Mouse (Mus musculus) heart, adult 2 months (tissue): ENCODE measurements around the gene Crim1. TPM values are rescaled to one million over a fixed set of nuclear protein-coding genes. Genes with fewer than 3 reads are reported as not detected.

Source experiments
- DNase-seq, 2 experiments: peaks; one replicate each; pipeline ENCODE4 v3.0.0; 2021
- H3K27ac ChIP-seq: fragments of 200-600 bp; 2 replicates; pipeline ENCODE4 v1.8.1; 2022
- H3K27me3 ChIP-seq: fragments of 200-500 bp; 2 replicates; pipeline ENCODE4 v1.6.1; 2012; ENCODE audit warnings: mild to moderate bottlenecking, low read length, inconsistent platforms, mixed read lengths; ENCODE audit not compliant: control insufficient read depth, insufficient read depth
- H3K36me3 ChIP-seq: fragments of 200-500 bp; 2 replicates; pipeline ENCODE4 v1.6.1; 2012; ENCODE audit warnings: low read length, inconsistent platforms; ENCODE audit not compliant: control insufficient read depth, insufficient read depth
- H3K4me1 ChIP-seq: fragments of 200-500 bp; 2 replicates; pipeline ENCODE4 v1.6.1; 2011; ENCODE audit warnings: low read length; ENCODE audit not compliant: control insufficient read depth, insufficient read depth
- H3K4me3 ChIP-seq: fragments of 200-600 bp; 2 replicates; pipeline ENCODE4 v1.8.1; 2022
- H3K79me2 ChIP-seq: fragments of 200-500 bp; replicated peaks from 2 replicates; pipeline ENCODE4 v1.6.1; 2012; ENCODE audit warnings: mild to moderate bottlenecking, inconsistent platforms, low read length, moderate library complexity, mixed read lengths; ENCODE audit not compliant: control insufficient read depth, insufficient read depth
- H3K9ac ChIP-seq: fragments of 200-500 bp; 2 replicates; pipeline ENCODE4 v1.6.1; 2012; ENCODE audit warnings: low read depth, mild to moderate bottlenecking, control low read depth, inconsistent platforms, low read length, mixed read lengths
- CTCF ChIP-seq: fragments of 200-600 bp; IDR thresholded peaks from 2 replicates; pipeline ENCODE4 v1.8.1; 2022; ENCODE audit warnings: antibody characterized with exemption, mild to moderate bottlenecking, moderate library complexity
- EP300 ChIP-seq: fragments of 200-500 bp; IDR thresholded peaks from 2 replicates; pipeline ENCODE4 v1.6.1; 2011; ENCODE audit warnings: low read depth, low read length, control low read depth; ENCODE audit not compliant: insufficient read depth
- POLR2A ChIP-seq: fragments of 200-500 bp; IDR thresholded peaks from 2 replicates; pipeline ENCODE4 v1.6.1; 2011; ENCODE audit warnings: mild to moderate bottlenecking, low read depth, low read length, control low read depth; ENCODE audit not compliant: insufficient read depth
- WGBS: fragments of 180-500 bp; shearing (Covaris S2); methylation state at CpG from one replicate; pipeline ENCODE4 v1.1.7; 2018; 5-methylcytosine and 5-hydroxymethylcytosine counted together
- intact Hi-C: fragments of 180-260 bp; cut with DNase I; formaldehyde crosslinking; loops from one replicate; pipeline ENCODE4 v1.15.1; 2025
- polyA plus RNA-seq: library from polyadenylated mRNA; depleted of rRNA; stranded (reverse); fragments of >200 nt; gene quantifications from 2 replicates; pipeline ENCODE4 v1.2.3, GENCODE M21; 2012
- total RNA-seq, 2 experiments: library from RNA; stranded (reverse); gene quantifications; 2 replicates each; pipeline ENCODE4 v1.2.3; 2021

Gene Crim1
- total and polyA plus RNA-seq, 3 experiments, result 28.2 to 55.4 (median 50.6) TPM

- H3K79me2 ChIP-seq, result no peaks in the 10 kb centered on the region
- intact Hi-C loops, result no loop called here
- 91% methylated on average over 11 of the region's 11 CpGs for WGBS
- no peak overlapping the region for H3K9ac ChIP-seq
- H3K27me3 ChIP-seq, result no peaks in the 10 kb centered on the region
- H3K4me3 ChIP-seq, result no peak overlapping the region
- DNase-seq, result no peak
- no peaks in the 10 kb centered on the region for H3K36me3 ChIP-seq
- peaks cover under 1% of the 10 kb centered on the region for H3K4me1 ChIP-seq
- no peak overlapping the region for H3K27ac ChIP-seq
- TF ChIP-seq CTCF, result no peak
- no peak for TF ChIP-seq POLR2A
These were observed 179.7 kb downstream of the Crim1 start for GRCm38 (mm10) chr17:78379730-78380245.

GRCm38 (mm10) chr17:78382321-78382720, 182.3 kb downstream of the Crim1 start:
- no peak for TF ChIP-seq POLR2A
- TF ChIP-seq EP300, result no peak
- TF ChIP-seq CTCF, result no peak
- peak in 1 of 2 experiments; percentile 4 for DNase-seq
- WGBS, result 91% methylated on average over 3 of the region's 3 CpGs
- H3K27ac ChIP-seq, result no peak overlapping the region
- intact Hi-C loops, result no loop called here
- no peaks in the 10 kb centered on the region for H3K36me3 ChIP-seq
- H3K9ac ChIP-seq, result no peak overlapping the region
- H3K79me2 ChIP-seq, result no peaks in the 10 kb centered on the region
- no peaks in the 10 kb centered on the region for H3K27me3 ChIP-seq
- H3K4me3 ChIP-seq, result no peak overlapping the region
- H3K4me1 ChIP-seq, result no peaks in the 10 kb centered on the region

- peaks cover 8% of the 10 kb centered on the region for H3K36me3 ChIP-seq
- TF ChIP-seq CTCF (no peak), EP300 (no peak), POLR2A (no peak)
- H3K79me2 ChIP-seq, result 0 out of 2 replicates have a peak, but pooled peaks cover 3% of the 10 kb centered on the region
- 54% methylated on average over 9 of the region's 9 CpGs for WGBS
- no peaks in the 10 kb centered on the region for H3K27me3 ChIP-seq
- no peak overlapping the region for H3K27ac ChIP-seq
- no peaks in the 10 kb centered on the region for H3K4me1 ChIP-seq
- no peak for DNase-seq
- H3K9ac ChIP-seq, result no peak overlapping the region
- no peak overlapping the region for H3K4me3 ChIP-seq
- intact Hi-C loops, result loop anchor here (5.0 kb wide), 1 partner anchor 45 kb away; no protein-coding TSS in a partner anchor
These were observed 187.6 kb downstream of the Crim1 start for GRCm38 (mm10) chr17:78387665-78388064.

- Histone ChIP-seq H3K4me1 (no peaks in the 10 kb centered on the region), H3K4me3 (no peak overlapping the region), H3K79me2 (0 out of 2 replicates have a peak, but pooled peaks cover 3% of the 10 kb centered on the region), H3K36me3 (peaks cover 13% of the 10 kb centered on the region), H3K27ac (no peak overlapping the region), H3K9ac (no peak overlapping the region), H3K27me3 (no peaks in the 10 kb centered on the region)
- TF ChIP-seq POLR2A (no peak), CTCF (no peak), EP300 (no peak)
- no peak for DNase-seq
- intact Hi-C loops, result loop anchor here (5.0 kb wide), 1 partner anchor 44 kb away; no protein-coding TSS in a partner anchor
- 83% methylated on average over 9 of the region's 9 CpGs for WGBS
These were observed 188.2 kb downstream of the Crim1 start for GRCm38 (mm10) chr17:78388101-78388847.

- Histone ChIP-seq H3K9ac (no peak overlapping the region), H3K27me3 (no peaks in the 10 kb centered on the region), H3K36me3 (peaks cover 15% of the 10 kb centered on the region), H3K4me3 (no peak overlapping the region), H3K4me1 (no peaks in the 10 kb centered on the region; the same call in 1 of the 2 replicates), H3K27ac (no peak overlapping the region), H3K79me2 (0 out of 2 replicates have a peak, but pooled peaks cover 3% of the 10 kb centered on the region)
- DNase-seq, result no peak
- intact Hi-C loops, result loop anchor here (5.0 kb wide), 1 partner anchor 43 kb away; no protein-coding TSS in a partner anchor
- 91% methylated on average over 5 of the region's 5 CpGs for WGBS
- no peak for TF ChIP-seq CTCF
- TF ChIP-seq POLR2A, result no peak
- no peak for TF ChIP-seq EP300
These were observed 189.5 kb downstream of the Crim1 start for GRCm38 (mm10) chr17:78389573-78389972.
